Mouse (Mus musculus) ES-CJ7 (cell line): ENCODE results near the gene Pabpn1l.

Source experiments
- DNase-seq: peaks from one replicate; pipeline ENCODE4 v3.0.0; 2011; ENCODE audit warnings: low read depth, low spot score

Pabpn1l gene

DNA sequence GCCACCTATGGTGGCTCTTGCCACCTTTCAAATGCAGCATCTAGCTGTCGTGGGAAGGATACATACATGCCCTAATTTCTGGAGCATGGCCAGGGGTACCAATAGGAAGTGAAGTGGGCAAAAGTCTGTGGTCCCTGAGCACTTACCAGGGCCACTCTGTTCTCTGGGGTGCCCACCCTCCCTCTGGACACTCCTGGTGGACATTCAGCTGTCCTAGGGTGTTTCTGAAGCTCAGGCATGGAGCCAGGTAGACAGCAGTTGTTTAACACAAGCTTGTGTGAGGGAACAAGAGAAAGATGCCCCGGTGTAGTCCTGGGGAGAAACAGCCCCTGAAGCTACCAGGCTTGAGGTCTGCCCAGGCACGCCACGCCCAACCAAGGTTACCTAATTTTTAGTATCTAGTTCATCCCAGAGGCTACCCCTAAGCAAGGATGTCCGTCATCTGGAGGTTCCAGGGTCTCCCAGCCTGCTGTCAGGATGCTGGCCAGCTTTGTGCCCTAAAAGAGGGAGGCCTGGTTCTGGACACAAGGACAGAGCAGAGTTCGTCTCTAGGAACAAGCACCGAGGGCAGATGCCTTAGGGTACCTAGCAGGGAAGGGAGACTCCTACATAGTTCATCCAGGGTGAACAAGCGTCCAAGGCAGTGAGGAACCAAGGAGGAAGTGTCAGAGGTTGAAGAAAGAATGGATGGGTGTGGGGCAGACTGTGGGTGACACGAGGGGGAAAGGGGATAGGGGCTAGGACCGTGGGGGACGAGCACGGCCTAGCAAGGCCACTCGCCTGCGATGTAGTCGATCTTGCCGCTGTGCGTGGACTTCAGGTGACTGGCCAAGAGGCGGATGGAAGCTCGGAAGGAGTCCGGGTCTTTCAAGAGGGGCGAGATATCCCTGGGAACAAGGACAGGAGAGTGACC is 46.5 kb downstream of the Pabpn1l start:
- DNase-seq: no peak

DNA sequence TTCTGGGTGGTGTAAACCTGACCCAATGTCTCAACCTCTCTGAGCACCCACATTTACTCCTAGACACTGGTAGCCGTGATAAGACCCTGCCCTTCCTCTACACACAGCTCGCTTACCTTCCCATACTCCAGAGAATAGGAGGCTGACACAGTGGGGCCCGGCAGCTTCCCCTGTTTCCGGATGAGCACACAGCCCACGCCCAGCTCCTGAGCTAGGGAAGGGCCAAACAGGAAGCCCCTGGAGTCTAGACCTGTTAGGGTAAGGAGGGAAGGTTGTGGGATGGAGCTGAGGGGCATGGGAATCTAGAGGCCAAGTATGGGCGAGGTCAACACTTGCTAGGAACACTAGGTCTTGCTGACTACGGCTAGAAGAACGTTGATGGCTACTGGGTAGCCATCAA is 47.3 kb downstream of the Pabpn1l start:
- peak; percentile 73 for DNase-seq

DNA sequence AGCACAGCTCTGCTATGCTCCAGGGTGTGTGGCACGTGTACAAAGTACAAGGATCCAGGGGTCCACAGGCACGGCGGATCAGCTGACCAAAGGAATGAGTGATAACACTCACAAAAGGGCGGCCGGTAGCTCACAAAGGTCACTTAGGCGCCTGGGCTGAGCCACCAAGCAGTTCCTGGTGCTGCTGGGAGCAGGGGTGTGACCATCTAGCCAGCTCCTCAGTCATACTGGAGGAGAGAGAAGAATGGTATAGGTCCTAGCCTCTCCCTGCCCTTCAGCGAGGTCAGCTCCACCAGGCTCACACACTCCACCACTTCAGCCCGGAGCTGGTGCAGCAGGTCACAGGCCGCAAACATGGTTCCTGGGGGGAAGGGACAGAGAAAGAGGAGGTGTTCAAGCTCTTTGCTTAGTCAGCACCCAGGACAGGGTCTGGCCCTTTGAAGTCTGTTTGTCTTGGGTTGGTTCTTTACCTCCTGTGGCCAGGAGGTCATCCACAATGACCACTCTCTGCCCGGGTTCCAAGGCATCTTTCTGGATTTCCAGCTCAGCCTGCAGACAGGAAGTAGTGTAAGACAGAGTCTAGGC is 47.8 kb downstream of the Pabpn1l start:
- peak; percentile 50 for DNase-seq

DNA sequence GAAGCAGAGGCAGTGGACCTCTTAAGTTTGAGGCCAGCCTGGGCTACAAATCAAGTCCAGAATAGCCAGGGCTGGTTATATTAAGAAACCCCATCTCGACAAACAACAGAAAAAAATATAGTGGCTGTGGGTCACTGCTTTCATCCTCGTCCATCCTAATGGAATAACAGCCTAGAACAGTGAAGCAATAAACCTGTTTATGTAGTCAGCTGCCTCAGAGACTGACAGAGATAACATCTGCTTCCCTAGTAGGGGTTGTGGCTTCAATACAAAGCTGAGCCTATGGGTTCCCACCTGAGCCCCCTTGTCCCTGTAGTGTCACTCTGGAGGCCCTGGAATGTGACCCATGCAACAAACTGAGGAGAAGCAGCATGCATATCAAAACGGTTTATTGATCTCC is 48.3 kb downstream of the Pabpn1l start:
- no peak for DNase-seq

DNA sequence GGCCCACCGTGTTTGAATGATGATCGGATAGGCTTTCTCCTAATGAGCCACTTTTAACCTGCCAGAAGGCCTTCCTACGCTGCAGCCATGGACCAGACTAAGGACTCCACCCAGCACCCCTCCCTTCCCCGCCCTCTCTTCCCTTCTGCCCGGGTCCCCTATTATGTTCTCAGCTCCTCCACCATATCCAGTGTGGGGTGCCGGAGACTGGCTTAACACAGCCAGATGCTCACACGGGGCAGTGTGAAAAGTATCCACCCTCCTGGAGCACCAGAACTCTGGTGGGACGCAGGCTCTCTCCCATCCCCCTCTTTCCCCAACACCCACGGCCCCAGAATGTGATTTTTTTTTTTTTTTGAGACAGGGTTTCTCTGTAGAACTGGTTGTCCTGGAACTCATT is 49.0 kb downstream of the Pabpn1l start:
- DNase-seq: peak; percentile 56

DNA sequence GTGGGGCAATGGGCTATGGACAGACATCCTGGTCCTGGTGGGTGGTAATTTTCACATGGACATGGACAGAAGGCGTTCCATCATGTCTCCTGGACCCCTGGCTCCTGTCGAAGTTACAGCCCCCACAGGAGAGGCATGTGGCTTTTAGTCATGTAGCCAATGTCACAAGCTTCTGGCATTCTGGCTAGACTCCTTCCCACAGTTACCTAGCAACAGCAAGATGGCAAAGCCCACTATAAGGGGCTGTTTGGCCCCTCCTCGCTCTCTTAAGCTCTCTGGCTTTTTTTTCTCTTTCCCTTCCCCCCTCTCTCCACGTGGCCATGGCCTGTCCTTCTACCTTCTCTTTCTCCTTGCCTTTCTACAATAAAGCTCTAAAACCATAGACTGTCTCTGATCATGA is 49.4 kb downstream of the Pabpn1l start:
- DNase-seq: peak; percentile 55

DNA sequence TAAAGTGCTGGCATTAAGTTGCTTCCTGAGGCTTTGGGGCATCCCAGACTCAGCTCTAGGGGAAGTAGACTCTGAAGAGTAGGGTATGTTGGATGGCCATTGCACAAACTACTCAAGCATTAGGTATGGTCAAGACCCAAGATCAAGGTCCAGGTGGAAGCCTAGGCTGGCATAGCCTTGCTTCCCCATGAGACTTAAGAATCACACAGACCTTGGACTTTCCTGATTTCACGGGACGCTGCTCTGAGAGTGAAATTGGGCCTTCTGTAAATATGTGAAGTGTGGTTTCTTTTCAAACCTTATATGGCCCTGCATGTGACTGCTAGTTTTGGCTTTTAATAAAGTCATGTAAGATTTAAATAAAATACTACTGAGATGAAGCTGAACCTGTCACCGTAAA is 49.8 kb downstream of the Pabpn1l start:
- DNase-seq: no peak

DNA sequence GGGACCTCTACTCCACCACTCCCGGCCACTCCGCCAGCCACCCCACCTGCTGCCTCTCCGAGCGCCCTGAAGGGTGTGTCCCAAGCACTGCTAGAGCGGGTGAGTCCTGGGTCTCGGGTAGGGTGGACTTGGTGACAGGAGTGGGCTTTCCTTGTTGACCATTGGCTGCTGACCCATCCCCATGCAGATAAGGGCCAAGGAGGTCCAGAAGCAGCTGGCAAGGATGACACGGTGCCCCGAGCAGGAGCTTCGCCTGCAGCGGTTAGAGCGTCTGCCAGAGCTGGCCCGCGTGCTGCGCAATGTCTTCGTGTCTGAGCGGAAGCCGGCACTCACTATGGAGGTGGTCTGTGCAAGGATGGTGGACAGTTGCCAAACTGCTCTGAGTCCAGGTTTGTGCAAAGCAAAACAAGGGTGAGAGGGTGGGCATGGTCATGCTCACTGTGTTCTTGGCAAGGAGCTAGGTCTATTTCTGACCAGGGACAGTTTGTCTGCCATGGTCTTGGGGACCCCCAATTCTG is 50.7 kb downstream of the Pabpn1l start:
- no peak for DNase-seq

DNA sequence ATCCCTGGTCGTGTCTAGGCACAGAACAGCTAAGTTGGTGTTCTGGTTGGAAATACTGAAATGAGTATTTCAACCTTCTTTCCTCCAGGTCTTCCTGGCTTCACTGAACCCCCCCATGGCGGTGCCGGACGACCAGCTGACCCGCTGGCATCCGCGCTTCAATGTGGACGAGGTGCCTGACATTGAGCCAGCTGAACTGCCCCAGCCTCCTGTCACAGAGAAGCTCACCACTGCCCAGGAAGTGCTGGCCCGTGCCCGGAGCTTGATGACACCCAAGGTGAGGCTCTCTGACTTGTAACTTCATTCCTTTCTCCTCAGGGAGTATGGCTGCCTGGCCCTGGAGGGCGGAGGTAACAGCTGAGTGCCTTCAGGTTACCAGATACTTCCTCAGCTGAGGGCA is 51.4 kb downstream of the Pabpn1l start:
- DNase-seq: no peak

DNA sequence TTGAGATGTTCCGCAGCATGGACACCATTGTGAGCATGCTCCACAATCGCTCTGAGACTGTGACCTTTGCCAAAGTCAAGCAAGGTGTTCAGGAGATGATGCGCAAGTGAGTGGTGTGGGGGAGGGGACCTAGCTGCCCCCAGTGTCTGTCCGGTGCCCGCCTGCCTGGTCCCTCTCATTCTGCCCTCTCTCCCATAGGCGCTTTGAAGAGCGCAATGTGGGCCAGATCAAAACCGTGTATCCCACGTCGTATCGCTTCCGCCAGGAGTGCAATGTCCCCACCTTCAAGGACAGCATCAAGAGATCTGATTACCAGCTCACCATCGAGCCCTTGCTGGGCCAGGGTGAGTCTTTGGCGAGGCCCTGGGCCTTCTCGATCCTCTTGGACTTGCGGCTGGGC is 52.5 kb downstream of the Pabpn1l start:
- DNase-seq: no peak
